Mouse (Mus musculus): ENCODE measurements at regions not wholly inside any gene's neighbourhood (a gene's known extent, or its start where the extent isn't known, plus 50 kb on each side); places are given as distances from the start of the nearest gene placed in this dataset.

DNA sequence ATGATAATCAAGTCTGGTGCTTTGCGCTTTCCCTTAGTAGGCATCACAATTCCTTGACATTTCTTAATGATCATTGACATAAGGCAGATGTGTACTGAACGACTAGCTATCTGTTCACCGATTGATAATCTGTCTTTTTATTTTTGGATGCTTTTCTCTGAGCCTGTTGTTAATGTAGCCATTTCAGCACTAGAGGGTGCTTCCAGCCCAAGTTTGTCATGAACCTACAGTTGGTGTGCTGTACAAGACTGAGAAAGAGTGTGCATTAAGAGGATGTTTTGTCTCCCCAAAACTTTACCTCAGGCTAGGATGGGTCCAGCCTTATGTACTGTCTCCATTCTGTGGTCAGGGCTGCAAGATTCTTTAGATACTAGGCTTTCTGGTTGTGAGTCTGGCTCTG is 116.0 kb upstream of the C030005K15Rik start:
- TF ChIP-seq CTCF (IDR thresholded peaks at IDR 0.05; ENCODE audit: low read depth) (peak; percentile 47), EP300 (IDR thresholded peaks at IDR 0.05; ENCODE audit: low read depth) (no peak)

Data from heart, postnatal 0 days (tissue).